Mouse (Mus musculus): ENCODE measurements around the gene Pcbd2.
A peak's percentile ranks its signal among the peaks of the same experiment; 100 is the strongest.
"Not testable (repeated sequence)": the region's sequence is repeated elsewhere in the genome, so short reads cannot be mapped to it uniquely, and the experiment has no call there.

The Pcbd2 gene

DNA sequence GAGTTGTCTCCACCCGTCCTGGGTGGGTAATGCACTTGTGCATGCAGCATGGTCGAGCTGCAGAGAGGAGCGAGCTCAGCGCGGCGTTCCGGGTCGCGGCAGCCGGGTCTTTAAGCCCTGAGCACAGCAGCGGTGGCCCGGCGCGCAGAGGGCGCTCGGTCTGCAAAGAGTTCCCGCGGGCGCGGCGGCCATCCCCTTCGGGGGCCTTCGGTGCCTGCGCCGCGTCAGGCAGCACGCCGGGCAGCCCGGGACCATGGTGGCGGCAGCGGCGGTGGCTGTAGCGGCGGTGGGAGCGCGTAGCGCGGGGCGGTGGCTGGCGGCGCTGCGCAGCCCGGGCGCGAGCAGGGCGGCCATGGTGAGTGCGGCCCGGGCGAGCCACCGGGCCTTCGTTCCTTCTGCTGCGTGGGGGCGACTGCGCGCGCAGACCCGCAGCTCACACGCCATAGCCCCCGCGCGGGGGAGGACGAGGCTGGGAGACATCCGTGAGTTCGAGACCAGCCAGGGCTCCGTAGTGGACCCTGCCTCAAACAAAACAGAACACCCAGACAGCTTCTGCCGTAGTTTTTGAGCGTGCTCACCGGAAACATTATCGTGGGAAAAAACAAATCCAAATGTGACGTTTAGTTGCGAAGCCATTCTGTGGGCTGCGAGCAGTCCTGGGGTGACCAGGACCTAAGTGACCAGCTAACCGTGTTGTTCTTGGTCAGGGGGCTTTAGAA is at the start of gene Pcbd2:
TSS of gene Pcbd2 (plus strand) at position 249 of the 719 bp plus-strand sequence.
- peak; percentile 49 to 77 for DNase-seq (ENCODE audit: low spot score in 2 of 2)

DNA sequence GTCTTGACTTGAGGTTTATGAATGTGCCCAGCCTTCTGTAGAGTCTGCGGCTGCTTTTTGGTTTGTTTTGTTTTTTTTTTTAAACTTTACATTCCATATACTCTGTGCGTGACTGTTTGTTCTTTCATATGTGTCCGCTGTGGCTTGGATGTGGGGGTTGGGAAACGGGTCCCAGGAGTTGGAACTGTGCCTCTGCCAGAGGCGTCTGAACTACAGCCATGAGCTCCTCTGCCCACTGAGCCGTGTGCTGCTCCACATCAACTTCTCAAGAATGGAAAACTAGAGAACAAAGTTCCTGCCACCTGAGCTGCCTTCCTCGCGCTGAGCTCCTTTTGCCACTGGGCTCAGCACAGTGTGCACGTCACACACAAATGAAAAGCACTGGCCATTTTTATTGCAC is 45.0 kb upstream of the Pcbd2 start:
- no peak for DNase-seq (ENCODE audit: low spot score in 2 of 2)

DNA sequence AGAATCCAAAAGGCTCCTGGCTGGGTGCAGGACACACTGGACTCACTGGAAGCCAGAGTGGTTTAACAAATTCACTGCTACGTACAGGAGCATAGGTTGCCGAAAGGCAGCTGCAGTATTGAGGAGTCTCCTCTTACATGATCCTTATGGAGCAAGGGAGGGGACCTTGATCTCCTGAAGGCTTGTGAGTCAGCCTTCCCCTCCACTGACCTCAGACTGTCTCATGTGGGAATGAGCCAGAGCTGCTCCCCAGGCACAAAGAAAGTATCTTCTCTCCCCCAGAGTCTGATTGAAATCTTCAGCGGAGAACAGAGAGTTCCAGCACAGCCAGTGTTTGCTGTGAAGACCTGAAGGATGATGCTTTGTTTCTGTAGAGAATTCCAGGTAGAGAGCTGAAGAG is 43.6 kb upstream of the Pcbd2 start:
- no peak for DNase-seq (ENCODE audit: low spot score in 2 of 2)

DNA sequence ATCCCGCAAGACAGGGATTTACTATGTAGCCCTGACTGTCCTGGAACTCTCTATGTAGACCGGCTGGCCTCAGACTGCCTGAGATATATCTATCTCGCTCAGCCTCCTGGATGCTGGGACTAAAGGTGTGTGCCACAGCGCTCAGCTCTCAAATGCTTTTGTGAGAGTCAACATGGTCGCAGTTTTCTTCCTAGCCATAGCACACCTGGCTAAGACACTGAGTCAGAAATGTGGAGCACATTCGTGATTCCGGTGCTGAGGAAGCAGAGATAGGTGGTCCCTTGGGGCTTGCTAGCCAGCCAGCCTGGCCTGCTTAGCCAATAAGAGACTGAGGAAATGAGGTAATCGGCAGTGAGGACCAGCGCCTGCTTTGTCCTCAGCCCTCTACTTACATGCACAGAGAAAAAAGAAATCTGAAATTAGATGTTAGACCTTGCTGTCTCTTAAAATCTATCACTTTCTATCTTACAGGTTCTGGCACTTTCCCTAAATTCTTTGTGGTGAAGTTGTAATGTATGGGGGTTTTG is 41.0 kb upstream of the Pcbd2 start:
- no peak for DNase-seq (ENCODE audit: low spot score in 2 of 2)

DNA sequence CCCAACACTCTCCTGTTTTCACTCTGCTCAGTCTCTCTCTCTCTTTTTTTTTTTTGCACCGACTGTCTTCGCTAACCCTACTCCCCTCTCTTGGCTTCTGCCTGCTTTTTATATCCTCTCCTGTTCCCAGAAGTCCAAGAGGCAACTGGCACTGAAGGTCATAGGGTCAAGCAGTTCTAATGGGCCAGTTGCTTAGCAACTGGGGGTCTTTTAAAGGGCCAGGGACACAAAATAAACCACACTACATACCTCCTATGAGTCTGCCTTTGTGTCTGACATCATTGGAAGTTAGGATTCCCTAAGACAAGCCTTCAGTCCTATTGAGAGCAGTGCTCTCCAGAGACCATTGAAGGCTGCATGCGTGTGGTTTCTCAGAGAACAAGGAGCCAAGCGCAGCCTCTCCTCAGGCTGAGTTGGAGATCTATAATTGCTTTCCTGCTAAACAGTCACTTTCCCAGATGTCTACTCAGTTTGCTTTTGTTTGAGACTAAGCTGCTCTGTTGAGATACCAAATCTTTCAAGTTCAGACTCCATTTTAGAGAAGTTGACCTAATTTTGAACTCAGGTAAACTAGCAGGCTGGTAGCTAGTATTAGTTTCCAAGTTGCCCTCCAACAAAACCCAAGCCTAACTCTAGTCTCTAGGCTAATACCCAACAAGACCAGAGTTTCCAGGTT is 39.1 kb upstream of the Pcbd2 start:
- DNase-seq (ENCODE audit: low spot score in 2 of 2): no peak

DNA sequence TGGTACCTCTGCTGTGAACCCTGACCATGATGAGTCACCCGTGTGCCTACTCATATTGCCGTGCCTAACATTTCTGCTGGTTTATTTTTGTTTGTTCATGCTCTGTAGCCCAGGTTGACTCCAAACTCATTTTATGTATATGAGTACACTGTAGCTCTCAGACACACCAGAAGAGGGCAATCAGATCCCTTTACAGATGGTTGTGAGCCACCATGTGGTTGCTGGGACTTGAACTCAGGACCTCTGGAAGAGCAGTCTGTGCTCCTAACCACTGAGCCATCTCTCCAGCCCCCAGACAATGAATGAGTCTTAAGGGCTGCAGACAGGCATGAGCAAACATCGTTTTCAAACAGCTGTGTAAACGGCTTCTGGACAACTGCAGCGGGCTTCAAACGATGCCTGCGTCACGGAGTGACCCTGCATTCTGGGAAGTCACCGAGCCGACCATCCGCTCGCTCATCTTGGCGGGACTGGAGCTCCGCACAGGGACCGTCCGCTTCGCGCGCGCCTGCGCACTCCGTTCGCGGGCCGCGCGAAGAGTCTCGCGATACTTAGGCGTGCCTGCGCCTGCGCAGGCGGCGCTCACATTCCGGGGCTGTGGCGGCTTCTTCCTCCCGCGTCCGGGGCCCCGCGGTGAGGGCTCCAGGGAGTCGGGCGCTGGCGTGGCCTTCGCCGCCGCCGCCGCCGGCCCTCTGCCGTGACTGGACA is 34.5 kb upstream of the Pcbd2 start, which contains the start of gene B230219D22Rik:
TSS of gene B230219D22Rik (plus strand) at position 590 of the 708 bp plus-strand sequence.
- DNase-seq (ENCODE audit: low spot score in 2 of 2): peak; percentile 47 to 86

DNA sequence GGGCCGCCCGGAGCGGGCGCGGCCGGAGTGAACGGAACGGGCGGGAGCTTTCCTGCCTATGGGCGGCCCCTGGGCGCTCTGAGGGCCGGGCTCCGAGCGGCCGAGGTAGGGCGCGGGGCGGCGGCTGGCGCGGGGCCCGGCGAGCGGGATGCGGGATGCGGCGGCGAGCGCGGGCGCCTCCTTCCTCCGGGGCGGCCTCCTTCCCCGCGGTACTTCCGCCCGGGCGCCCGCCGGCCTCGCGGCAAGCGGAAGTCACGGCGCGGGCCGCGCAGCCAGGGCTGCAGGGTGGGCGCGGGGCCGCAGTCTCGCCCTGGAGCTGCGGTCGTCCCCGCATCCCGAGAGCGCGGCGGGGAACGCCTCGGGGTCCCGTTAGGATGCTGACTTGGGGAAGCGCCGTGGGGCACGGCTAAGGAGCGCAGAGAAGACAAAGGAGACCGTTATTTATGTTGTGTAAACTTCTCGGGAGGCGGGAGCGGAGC is 33.9 kb upstream of the Pcbd2 start:
- DNase-seq (ENCODE audit: low spot score in 2 of 2): peak in 1 of 2 experiments; percentile 19

DNA sequence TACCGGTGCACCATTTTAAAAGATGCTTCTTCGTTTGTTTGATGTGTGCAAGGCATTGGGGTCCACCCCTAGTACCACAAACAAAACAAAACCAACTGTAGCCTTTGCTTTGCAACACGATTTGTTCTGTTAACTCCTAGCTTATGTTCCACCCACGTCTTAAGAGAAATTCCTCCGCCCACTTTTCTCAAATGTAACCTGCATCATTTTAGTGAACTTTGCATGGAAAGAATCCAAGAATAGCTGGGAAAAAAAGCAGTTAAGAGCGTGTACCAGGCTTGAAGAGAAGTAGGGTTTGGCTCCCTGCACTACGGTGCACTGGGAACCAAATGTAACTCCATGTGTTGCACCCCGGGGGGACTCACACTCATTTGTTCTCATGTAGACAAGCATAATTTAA is 33.1 kb upstream of the Pcbd2 start:
- DNase-seq (ENCODE audit: low spot score in 2 of 2): no peak

DNA sequence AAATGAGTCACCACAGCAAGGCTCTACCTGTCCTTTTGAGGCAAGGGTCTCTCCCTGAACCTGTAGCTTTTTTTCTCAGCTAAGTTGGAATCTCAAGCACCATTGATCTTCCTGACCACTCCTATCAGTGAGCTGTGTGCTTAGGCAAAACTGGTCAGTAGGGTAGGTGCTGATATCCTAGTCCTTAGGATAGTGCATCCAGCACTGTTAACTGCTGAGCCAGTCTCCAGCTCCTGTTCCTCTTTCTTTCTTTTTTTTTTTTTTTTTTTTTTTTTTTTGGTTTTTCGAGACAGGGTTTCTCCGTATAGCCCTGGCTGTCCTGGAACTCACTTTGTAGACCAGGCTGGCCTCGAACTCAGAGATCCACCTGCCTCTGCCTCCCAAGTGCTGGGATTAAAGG is 31.2 kb upstream of the Pcbd2 start:
- not testable (repeated sequence) for DNase-seq (ENCODE audit: low spot score in 2 of 2)

DNA sequence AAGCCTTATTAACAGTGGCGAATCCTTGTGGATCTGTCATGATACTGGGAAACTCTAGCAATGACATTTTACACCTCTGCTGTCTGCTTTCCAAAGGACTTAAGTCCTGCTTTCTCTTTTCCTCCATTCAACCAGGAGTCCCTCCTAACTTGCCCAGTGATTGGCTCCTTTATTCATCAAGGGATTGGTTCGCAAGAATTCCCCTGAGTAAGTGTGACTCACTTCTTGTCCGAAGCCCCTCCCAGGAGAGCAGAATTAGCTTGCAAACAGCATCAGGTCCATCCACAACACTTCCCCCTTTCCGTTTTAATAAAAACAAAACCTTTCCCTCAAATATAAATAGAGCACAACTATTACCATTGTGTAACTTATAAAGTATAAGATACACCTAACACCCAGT is 22.9 kb upstream of the Pcbd2 start:
- DNase-seq (ENCODE audit: low spot score in 2 of 2): no peak

DNA sequence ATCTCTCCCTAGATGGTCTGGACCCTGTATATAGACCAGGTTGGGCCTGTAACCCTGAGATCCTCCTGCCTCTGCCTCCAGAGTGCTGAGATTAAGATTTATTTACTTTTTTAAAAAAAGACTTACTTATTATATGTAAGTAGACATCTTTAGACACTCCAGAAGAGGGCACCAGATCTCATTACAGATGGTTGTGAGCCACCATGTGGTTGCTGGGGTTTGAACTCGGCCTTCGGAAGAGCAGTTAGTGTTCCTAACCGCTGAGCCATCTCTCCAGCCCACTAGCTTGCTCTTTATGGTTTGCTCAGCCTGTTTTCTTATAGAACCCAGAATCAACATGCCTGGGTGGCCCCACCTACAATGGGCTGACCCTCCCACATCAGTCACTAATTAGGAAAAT is 14.3 kb upstream of the Pcbd2 start:
- no peak for DNase-seq (ENCODE audit: low spot score in 2 of 2)

DNA sequence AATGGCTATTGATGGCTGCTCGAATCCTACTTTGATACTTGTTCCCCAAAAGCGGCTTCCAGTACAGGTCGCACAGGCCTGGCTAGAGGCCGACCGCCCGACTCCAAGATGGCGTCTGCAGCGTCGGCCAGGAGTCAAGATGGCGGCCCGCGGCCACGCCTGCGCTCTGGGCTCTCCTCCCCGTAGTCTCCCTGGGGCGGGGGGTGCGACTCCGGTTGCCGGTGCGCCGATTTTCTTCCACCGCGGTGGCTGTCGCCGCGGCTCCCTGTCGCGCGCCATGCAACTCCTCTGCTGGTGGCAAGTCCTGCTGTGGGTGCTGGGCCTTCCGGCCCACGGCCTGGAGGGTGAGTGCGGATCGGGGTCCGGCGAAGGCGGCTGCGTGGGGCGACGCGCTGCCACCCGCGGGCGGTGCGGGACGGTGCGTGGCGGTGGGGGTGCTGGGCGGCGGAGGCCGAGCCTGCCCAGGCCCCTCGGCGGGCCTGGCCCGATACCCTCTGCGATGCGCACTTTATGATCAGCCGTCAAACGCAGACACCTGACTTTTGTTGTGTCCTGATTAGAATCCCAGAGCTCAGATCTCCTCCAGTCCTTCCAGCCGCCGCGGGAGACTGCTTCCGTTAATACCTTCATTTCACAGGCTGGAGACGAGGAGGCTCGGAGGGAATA is 12.5 kb upstream of the Pcbd2 start, which contains the start of gene Txndc15:
TSS of gene Txndc15 (plus strand) at position 150 of the 666 bp plus-strand sequence.
- DNase-seq (ENCODE audit: low spot score in 2 of 2): peak; percentile 60 to 86

DNA sequence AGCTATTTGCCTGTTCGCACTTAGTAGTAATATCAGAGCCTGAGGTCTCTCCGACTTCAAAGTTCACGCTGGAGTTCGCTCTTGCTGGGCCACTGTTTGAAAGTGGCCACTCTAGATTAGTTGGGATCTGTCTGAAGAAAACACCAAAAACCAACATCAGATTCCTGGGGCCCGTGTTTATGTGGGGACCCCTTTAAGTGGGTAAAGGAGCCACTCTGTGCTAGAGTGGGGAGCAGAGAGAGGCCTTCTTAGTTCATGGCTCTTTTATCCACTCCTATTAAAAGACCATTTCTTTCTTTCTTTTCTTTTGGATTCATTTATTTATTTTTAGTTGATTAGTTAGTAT is 12.0 kb upstream of the Pcbd2 start:
- DNase-seq (ENCODE audit: low spot score in 2 of 2): no peak

DNA sequence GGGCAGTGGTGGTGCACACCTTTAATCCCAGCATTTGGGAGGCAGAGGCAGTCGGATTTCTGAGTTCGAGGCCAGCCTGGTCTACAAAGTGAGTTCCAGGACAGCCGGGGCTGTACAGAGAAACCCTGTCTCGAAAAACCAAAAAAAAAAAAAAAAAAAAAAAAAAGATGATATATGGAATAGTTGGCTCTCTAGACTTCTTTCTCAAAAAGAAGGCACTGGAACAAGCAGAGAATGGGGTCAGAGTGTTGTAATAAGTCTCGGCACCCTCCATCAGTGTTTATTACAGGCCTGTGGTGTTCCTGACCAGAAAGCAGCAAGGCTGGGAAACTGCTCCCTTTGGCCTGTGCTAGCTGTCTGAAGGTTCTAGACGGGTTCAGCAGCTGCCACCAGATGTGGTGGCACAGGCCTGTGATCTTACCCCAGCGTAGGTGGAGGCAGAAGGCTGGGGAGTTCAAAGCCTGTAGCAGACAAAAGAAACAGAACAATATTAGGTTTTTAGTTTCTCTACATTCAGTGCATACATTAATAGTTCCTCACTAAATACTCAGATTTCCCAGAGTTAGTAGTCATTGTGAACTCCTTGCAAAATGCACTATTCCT is 11.2 kb upstream of the Pcbd2 start:
- DNase-seq (ENCODE audit: low spot score in 2 of 2): no peak

DNA sequence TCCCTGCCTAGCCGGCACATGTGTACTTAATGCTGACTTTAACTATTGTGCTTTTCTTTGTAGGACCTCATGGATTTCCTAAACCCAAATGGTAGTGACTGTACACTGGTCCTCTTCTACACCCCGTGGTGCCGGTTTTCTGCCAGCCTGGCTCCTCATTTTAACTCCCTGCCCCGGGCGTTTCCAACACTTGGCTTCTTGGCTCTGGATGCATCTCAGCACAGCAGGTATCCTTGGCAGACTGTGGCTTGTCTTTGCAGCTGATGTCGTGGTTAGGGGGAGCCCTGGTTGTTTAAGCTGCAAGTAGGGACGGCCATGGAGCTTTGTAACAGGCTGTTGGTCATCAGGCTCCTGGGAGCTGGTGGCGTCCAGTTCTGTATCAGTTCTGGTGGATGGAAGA is 5.7 kb upstream of the Pcbd2 start:
- DNase-seq (ENCODE audit: low spot score in 2 of 2): no peak

DNA sequence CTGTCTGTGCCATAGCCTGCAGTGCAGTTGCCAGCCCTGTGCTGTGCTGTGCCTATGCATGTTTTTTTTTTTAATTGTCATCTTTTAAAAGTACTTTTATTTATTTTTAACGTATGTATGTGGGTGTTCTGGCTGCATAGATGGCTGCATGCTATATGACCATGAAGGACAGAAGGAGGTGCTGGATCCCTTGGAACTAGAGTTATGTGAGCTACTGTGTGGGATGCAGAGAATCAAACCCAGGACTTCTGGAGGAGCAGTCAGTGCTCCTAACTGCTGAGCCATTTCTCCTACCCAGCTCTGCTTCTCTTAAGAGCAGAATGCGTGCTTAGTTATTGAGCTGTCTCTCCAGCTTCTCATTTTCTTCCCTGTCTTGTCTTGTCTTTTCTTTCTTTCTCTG is 5.2 kb upstream of the Pcbd2 start:
- no peak for DNase-seq (ENCODE audit: low spot score in 2 of 2)

DNA sequence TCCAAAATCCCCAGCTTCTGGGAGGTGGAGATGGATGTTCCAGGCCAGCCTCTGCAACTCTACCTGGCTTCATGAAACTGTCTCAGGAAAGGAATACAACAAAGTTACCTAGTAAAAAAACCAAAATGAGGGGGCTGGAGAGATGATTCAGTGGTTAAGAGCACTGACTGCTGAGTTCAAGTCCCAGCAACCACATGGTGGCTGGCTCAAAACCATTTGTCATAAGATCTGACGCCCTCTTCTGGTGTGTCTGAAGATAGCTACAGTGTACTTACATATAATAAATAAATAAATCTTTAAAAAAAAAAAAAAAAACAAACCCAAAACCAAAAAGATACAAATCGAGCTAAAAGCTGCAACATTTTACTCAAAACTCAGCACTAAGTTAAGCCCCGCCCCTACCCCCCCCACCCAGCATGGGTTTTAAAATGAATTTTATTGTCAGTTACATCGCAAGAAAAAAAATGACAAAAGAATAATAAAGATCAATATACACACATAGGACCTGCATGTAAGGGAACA is 509 bp upstream of the Pcbd2 start:
- DNase-seq (ENCODE audit: low spot score in 2 of 2): no peak

DNA sequence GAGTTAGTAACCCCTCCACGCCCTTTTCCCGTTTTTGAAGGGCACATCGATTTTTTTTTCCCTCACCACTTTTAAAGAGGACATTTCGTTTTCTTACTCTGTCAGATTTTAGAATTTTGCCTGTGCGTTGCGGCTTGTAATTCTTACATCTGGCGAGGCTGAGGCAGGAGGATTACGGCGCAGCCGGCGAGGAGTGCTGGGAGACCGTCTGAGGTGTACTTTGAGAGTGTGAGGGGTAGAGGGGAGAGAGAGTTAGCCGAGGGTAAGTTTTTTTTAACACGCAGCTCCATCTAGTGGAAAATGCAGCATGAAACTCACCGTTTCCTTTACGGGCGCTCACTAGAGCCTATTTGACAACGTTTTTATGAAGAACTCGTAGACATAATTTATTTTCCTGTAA is 671 bp downstream of the Pcbd2 start:
- DNase-seq (ENCODE audit: low spot score in 2 of 2): peak in 1 of 2 experiments; percentile 67

DNA sequence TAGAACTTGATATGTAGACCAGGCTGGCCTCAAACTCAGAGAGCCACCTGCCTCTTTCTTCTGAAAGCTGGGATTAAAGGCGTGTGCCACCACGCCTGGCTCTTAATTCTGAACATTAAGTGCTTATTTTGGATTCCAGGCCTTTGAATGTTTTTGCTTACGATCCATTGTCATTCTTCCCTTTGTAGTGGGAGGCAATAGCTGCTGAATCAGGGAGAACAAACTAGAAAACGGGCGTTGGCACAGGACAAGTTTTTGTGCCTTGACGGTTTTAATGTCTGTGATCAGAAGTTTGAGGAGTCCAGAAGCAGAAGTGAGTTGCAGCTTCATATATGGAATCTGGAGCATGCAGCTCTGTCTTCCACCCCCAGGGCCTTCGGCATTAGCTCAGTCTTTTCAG is 3.5 kb downstream of the Pcbd2 start:
- no peak for DNase-seq (ENCODE audit: low spot score in 2 of 2)

DNA sequence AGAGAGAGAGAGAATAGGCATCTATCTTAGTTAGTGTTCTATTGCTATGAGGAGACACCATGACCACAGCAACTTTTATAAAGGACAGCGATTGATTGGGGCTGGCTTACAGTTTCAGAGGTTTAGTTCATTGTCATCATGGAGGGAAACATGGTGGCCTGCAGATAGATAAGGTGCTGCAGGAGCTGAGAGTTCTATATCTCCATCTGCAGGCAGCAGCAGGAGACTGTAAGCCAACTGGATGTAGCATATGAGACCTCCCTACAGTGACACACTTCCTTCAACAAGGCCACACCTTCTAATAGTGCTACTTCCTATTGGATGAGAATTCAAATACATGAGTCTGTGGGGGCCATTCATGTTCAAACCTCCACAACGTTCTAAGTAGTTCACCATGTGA is 5.0 kb downstream of the Pcbd2 start:
- no peak for DNase-seq (ENCODE audit: low spot score in 2 of 2)
